Mouse (Mus musculus) liver, embryonic 14.5 days (tissue): ENCODE results near the gene Cdc7.

Experiments used
- CTCF ChIP-seq: IDR thresholded peaks from 2 replicates; pipeline ENCODE4 v1.5.1; 2016; ENCODE audit warnings: antibody characterized with exemption, low read depth, control low read depth
- EP300 ChIP-seq: IDR thresholded peaks from 2 replicates; pipeline ENCODE4 v1.6.1; 2016; ENCODE audit warnings: antibody characterized with exemption, low read depth

DNA sequence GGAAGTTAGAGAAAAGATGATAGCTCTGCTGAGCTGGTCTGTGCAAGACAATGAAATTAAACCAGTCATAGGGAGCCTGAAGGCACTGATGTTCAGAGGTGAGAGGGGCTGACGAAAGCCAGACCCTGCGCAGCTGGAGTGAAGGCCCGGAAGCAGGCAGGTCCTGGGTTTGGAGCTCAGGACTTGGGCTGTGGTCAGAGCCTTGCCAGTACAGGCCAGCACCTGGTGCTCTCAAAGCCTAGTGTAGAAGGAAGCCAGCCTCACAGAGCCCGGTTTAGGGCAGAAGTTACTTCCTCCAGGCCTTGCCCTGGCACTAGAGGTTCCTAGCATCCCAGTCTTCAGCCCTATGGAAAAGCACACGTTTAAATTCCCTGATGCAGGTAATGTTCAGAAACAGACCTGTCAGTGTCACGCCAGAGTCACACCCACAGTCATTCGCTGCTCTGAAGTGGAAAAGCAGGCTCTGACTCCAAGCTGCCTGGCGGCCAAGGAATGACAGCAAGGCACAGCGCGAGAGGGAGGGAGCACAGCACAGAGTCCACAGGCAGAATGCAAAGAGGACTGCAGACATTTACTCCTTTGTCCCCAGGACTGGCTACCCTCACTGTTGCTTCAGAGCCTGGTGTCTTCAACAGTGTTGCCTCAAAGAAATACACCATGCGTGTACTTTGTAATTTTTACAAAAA is 48.1 kb downstream of the Cdc7 start:
- no peak for TF ChIP-seq EP300
- no peak for TF ChIP-seq CTCF
